Mouse (Mus musculus) layer of hippocampus, adult 11-12 months (tissue): ENCODE measurements at regions not wholly inside any gene's neighbourhood (a gene's known extent, or its start where the extent isn't known, plus 50 kb on each side); places are given as distances from the start of the nearest gene placed in this dataset.

ENCODE experiments used
- DNase-seq: peaks from one replicate; pipeline ENCODE4 v3.0.0; 2022; ENCODE audit warnings: low spot score

DNA sequence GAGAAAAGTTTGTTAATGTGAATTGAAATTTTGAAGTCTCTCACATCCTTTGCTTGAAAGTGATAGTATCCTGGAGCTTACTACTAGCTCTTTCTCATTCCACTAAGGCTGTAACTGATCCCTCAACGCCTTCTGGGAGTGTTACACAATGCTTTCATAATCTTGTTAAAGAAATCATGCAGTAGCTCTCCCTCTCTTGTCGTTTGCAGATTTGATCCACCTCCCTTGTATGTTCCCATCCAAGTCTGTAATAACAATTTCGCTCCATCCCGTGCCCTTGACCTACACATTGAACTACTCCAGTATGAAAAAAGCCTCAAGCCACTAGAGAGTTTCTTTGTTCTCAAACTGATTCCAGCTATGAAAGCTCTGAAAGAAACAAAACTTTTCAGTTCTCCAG is 63.9 kb upstream of the Fibin start:
- DNase-seq = no peak

DNA sequence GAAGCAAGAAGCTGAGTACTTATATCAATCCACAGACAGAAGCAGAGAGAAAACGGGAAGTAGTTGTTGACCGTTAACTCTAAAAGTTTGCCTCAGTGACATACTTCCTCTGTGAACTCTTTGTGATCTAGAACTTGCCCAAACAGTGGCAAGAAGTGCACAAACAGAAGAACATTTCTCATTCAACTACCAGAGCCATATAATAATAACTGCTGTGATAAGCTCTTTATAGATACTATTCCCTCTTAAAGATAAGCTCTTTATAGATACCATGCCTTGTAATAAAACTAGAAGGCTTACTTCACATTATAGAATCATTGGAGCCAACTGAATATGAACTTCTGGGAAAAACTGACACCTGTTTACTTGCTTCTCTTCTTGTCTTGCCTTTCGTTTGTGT is 89.7 kb upstream of the Fibin start:
- no peak for DNase-seq

DNA sequence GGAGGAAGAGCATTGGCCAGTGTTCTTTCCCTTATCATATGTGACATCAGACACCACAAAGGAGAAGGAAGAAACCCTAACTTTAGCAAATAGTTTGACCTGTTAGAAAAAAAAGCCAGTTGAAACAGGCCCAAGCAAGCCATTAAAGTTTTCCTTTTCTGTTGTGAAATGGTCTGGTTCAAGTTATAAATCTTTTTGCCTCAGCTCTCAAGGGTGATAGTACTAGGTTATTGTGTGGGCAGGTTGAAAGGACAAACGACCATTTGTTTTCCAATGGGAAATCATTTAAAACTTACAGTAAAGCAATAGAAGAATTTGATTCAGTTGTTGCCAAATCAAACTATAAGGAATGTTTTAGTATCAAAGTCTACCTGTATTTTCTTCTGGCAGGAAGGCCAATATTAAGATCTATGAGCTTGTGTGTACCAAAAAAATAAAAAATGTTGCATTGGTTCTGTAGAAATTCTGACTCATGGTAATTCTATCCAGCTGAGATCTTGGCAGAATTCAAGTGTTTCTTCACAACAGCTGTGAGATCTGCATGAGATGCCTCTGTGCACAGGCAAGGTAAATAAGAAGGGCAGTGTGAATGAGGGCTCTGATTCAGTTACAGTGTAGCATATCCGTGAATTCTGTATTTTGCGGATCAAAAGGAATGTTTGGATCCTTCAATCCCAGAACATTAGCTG is 109.5 kb upstream of the Fibin start:
- no peak for DNase-seq

DNA sequence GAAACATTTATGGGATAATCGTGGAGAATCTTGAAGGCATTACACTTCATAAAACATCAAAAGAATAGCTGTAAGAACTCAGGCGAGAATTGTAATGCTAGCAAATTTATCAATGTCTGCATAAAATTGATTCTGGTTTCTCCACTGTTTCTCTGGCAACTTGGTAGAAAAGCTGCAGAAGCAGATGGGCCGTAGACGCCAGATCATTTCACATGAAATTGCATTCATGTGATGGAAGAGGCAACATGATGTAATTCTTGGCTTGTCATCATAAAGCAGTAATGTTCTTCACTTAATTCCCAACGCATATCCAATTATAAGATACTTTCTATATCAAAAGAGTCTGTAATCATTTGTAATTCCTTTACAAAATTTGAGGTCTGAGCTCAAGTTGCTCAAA is 113.6 kb upstream of the Fibin start:
- DNase-seq = peak; percentile 39

DNA sequence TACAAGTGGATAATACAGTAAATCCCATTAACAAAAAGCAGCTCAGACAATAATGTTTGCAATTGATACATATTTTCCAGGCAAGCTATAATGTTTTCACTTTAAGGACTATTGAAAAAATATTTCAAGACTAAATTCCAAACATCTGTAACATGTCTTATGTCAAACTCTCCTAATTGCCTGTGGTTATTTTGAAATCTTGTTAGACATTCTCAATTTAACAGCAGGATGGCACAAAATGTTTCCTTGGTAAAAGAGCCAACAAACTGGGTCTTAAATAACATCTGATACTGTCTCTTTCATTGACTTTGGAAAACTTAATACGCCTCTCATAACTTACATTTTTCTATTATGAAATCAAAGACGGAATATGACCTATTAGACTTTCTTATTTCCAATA is 115.8 kb upstream of the Slc5a12 start:
- DNase-seq = no peak

DNA sequence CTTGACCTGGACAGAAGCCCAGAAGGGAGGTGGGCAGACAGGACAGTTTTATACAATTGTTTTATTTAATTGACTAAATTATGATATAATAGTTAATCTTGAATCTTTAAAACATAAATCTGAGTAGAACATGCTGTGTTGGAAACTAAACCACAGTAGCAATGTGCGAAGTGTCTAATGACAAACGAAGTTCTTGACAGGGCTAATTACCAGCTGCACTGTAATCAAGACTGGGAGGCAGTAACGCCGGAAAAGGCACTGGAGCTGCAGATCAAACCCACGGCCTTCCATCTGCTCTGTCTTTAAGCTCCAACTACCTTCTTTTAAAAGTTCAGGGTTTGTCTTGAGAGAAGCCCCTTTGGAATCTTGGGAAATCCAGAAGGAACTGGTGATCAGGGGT is 110.9 kb upstream of the Slc5a12 start:
- no peak for DNase-seq

DNA sequence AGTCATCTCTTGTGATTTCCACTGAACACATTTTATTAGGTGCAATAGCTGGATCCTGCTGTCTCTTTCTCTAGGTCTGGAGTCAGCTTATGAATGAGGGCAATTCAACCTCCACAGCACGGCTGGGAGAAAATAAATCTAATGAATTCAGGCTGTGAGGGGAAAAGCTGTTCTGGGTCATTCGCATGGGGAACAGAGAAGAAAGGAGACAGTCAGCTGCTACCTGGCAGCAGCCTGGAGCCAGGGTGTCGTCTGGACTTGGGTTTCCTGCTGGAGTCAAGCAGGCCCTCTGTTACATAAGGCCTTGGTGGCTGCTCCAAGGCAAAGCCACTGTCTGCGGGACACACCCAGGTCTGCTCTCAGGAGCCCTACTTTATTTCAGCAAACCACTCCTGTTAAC is 110.4 kb upstream of the Slc5a12 start:
- DNase-seq = peak; percentile 9

DNA sequence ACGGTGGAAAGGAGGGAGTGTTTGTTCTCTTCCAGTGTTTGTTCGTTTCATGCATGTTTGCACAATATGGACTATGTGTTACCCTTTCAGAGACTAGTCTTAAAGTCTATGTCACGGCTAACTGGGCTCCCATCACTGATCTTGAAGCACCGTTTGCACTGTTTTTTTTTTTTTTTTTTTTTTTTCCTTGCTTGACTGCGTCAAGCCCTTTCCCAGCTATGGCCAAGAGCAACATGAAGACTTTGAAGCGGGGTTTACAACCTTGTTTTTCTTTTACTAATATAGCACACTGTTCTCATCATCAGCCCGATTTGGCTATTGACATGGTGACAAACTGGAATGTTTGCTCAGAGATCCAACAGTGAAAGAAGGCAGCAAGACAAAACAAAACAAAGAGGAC is 109.1 kb upstream of the Slc5a12 start:
- DNase-seq = no peak

DNA sequence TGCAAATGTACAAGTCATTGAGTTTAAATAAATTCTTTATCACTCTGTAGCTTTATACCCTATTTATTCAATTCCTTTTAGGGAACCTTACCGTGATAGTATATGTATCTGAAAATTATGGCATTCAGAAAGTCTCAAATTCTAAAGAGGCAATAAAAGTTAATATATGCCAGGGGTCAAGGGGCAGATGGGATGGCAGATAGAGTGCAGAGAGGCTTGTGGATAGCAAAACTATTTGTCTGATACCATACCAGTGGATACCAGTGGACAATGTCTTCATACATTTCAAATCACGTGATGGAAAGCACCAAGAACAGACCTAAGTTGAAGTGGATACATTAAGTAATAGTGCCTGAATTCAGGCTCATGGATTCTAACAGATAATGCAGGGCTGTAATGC is 95.3 kb upstream of the Slc5a12 start:
- DNase-seq = no peak

DNA sequence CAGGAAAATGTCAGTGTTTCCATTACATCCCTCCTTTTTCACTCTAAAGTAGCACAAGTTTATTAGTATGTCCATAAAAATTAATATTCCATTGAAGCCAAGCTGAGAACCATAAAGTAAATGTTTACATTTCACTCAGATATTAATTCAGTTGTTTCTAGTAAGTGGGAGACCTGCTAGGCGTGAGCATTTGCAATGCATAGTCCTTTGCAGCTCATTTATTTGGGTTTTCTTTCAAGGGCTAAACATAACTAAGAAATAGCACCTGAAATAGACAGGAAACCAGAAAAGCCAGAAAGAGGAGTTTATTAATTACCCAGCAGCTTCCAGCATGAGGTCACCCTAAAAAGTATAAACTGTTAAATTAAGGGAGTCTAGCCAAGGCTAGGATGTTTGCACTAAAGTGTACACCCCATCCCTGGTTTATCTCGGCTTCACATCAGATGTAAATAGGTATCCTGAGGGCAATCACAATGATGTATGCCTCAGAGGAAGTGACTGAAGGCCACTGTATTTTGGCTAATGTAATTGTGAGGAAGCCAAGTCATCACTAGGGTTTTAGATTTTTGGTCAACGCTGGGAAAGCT is 88.8 kb upstream of the Slc5a12 start:
- no peak for DNase-seq

DNA sequence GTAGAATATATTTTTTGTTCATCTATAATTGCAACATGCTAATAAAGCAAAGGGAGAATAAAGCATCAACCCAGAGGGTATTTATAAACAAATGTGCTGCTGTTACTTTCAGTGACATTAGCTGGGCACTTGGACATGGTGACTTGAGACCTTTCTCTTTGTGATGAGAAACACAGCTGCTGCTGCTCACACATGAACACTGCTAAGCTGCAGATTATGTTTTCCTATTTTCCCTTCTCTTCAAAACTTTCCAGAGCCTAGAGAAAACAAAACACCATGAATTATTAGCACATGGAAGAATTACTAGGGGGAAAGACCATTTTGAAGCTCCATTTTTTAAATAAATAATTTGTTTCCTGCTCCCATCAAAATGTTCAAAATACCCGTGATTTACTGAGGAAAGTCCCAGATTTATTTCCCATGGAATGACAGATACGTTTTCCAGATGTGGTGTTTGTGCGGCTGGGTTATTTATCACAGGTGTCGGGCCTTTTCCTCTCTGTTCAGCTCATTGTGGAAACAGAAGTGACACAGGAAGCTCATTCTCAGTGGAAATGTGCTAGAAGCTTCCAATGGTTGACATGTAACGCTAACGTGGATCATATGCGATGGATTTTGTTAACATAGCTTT is 73.8 kb upstream of the Slc5a12 start:
- DNase-seq = no peak

DNA sequence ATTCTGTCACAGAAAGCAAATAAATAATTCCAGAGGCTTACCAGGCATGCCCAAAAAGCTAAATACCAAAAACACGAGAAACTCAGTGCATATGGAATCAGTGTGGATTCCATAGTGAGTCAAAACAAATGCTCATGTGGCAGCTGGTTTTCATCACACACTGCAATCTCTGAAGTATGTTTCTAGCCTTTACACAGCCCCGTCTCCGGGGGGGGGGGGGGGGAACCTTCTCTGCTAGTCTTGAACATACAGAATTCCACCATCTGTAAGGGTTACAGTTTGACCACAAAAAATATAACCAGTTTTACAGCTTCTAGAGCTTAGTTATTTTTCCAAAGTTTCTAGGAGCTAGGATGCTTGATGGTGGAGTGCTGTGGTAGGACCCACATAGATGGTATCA is 68.9 kb upstream of the Slc5a12 start:
- DNase-seq = no peak

DNA sequence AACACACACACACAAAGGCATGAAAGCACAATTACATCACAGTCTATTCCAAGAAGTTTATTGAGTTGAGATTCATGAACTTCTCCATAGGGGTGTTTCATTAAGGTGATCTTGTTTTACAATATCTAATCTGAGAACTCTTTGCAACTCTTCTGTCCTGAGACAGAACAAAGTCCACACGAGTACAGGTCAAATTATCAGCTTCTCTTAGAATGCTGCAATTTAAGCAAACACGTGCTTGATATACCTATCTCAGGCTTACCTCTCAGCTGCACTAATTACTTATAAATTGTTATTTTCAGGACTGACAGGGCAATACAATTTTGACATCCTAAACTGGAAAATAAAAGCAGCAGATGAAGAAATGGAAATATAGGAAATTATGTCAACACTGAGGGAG is 57.0 kb upstream of the Slc5a12 start:
- no peak for DNase-seq

DNA sequence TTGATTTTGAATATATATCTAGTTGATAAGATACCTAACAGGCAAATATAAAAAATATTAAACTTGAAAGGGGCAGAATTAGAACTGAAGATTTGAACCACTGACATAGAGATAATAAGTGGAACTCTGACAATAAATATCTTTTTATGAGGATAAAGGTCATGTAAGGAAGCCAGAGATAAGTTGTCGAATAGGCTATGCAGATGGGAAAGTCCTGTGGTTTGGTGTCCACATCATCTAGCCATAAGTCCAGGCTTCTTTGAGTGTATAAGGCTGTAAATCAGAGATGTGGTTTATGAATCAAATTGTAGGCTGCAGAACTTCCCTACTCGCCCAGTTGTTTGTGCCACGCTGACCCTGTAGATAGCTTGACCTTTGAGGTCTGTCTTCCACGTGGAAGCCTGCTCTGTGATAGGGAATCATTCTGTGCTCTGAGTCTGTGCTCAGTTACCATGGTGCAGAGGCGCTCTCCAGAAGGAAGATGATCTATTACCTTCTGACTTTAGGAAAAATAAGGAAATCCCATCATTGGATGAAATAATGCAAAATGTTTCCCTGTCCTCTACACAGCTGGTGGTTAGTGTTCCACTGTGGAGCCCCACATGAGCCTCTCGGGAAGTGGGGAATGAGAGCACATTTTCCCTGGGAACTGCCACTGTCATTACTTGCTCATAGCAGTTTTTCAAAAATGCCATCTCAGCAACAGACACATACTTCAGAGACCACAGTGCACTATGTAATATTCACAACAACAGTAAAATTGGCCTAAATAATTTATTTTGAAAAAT is 56.3 kb upstream of the Slc5a12 start:
- DNase-seq = no peak

DNA sequence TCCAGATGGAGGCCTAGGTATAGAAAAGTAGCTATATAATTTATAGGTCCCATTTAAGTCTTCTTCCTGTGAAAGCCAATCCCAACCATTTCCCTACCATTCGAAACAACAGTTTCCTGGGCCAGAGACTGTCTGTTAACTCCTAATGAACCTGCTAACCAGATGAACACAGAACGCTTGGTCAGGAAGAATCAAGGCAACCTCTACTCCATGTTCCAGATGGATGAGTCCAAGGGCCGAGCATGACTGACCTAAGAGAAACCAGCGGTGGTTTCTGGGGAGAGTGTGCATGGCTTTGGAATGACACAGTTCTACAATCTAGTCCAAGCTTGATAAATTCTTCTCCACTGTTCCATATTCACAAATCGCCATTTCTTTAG is 55.8 kb upstream of the Slc5a12 start:
- DNase-seq = no peak
